Mouse (Mus musculus) thymus, postnatal 14 days (tissue): ENCODE measurements around the gene Naif1.
"Not testable (repeated sequence)": the region's sequence is repeated elsewhere in the genome, so short reads cannot be mapped to it uniquely, and the experiment has no call there.

ENCODE experiments used
- DNase-seq: peaks from one replicate; pipeline ENCODE4 v3.0.0; 2021

The Naif1 gene

GRCm38 (mm10) chr2:32459657-32460056, 9.4 kb downstream of the Naif1 start:
- no peak for DNase-seq

GRCm38 (mm10) chr2:32463773-32464172, 13.5 kb downstream of the Naif1 start:
- no peak for DNase-seq

- DNase-seq, result no peak
Measured at GRCm38 (mm10) chr2:32464212-32464891, 14.1 kb downstream of the Naif1 start.

- no peak for DNase-seq
Measured at GRCm38 (mm10) chr2:32471001-32471680, 20.9 kb downstream of the Naif1 start.

GRCm38 (mm10) chr2:32471681-32472061, 21.4 kb downstream of the Naif1 start:
- peak; percentile 51 for DNase-seq

GRCm38 (mm10) chr2:32475361-32475760, 25.1 kb downstream of the Naif1 start:
- DNase-seq, result not testable (repeated sequence)

- no peak for DNase-seq
Measured at GRCm38 (mm10) chr2:32482351-32482750, 32.1 kb downstream of the Naif1 start.

- DNase-seq, result peak; percentile 46
Measured at GRCm38 (mm10) chr2:32483179-32483875, 33.1 kb downstream of the Naif1 start.

GRCm38 (mm10) chr2:32484933-32485332, 34.7 kb downstream of the Naif1 start:
- no peak for DNase-seq

GRCm38 (mm10) chr2:32485751-32486150, 35.5 kb downstream of the Naif1 start:
- DNase-seq, result no peak

- no peak for DNase-seq
Measured at GRCm38 (mm10) chr2:32486155-32486554, 35.9 kb downstream of the Naif1 start.

GRCm38 (mm10) chr2:32487124-32487623, 36.9 kb downstream of the Naif1 start:
- DNase-seq, result peak; percentile 94

- peak; percentile 88 for DNase-seq
Measured at GRCm38 (mm10) chr2:32488679-32489078, 38.4 kb downstream of the Naif1 start.

GRCm38 (mm10) chr2:32490730-32491129, 40.5 kb downstream of the Naif1 start:
- not testable (repeated sequence) for DNase-seq

- DNase-seq, result peak; percentile 49
Measured at GRCm38 (mm10) chr2:32492661-32493060, 42.4 kb downstream of the Naif1 start.

GRCm38 (mm10) chr2:32493301-32493701, 43.0 kb downstream of the Naif1 start:
- peak; percentile 91 for DNase-seq

GRCm38 (mm10) chr2:32494522-32494921, 44.3 kb downstream of the Naif1 start:
- DNase-seq, result peak; percentile 35

GRCm38 (mm10) chr2:32495185-32495726, 45.0 kb downstream of the Naif1 start:
- DNase-seq, result peak; percentile 94

GRCm38 (mm10) chr2:32496190-32496589, 45.9 kb downstream of the Naif1 start:
- peak; percentile 71 for DNase-seq

- DNase-seq, result no peak
Measured at GRCm38 (mm10) chr2:32499365-32499764, 49.1 kb downstream of the Naif1 start.

- DNase-seq, result peak; percentile 45
Measured at GRCm38 (mm10) chr2:32500461-32500860, 50.2 kb downstream of the Naif1 start.

GRCm38 (mm10) chr2:32501754-32502324, 51.6 kb downstream of the Naif1 start:
- DNase-seq, result peak; percentile 21

- no peak for DNase-seq
Measured at GRCm38 (mm10) chr2:32502843-32503242, 52.6 kb downstream of the Naif1 start.
